Mouse (Mus musculus): Measurements from ENCODE around the gene Ndufs2. TPM values are rescaled to one million over a fixed set of nuclear protein-coding genes. Genes with fewer than 3 reads are reported as not detected.
"Not testable (repeated sequence)": the region's sequence is repeated elsewhere in the genome, so short reads cannot be mapped to it uniquely, and the experiment has no call there.

The Ndufs2 gene
- polyA plus RNA-seq, 1 experiment from 2014 or later: 188 TPM

- H3K36me3 ChIP-seq (ENCODE audit: insufficient read depth, low read length): no peaks in the 10 kb centered on the region
- 8% methylated on average over 13 of the region's 13 CpGs for WGBS
- no peaks in the 10 kb centered on the region for H3K9me3 ChIP-seq (ENCODE audit: low read length)
- peaks cover 20% of the 10 kb centered on the region; the same call in 1 of the 2 replicates for H3K4me1 ChIP-seq (ENCODE audit: insufficient read depth, low read depth, low read length)
- peak; percentile 3 for ATAC-seq
- no peaks in the 10 kb centered on the region for H3K27me3 ChIP-seq (replicated peaks; ENCODE audit: insufficient read depth, low read length)
- peak overlapping the region; percentile 39 for H3K4me3 ChIP-seq (ENCODE audit: low read depth, low read length)
- DNase-seq (ENCODE audit: low spot score): no peak
- peak overlapping the region; percentile 94 for H3K27ac ChIP-seq (ENCODE audit: low read length)
- peak overlapping the region; percentile 70 for H3K4me2 ChIP-seq (replicated peaks; ENCODE audit: low read depth, low read length)
- 0 out of 2 replicates have a peak overlapping the region, but pooled peaks have one; percentile 24 for H3K9ac ChIP-seq (replicated peaks; ENCODE audit: low read depth)
- TF ChIP-seq EP300 (IDR thresholded peaks at IDR 0.05) (no peak), CTCF (IDR thresholded peaks at IDR 0.05) (no peak)
These were observed 3.7 kb downstream of the Ndufs2 start for GRCm38 (mm10) chr1:171247453-171247841.

DNA sequence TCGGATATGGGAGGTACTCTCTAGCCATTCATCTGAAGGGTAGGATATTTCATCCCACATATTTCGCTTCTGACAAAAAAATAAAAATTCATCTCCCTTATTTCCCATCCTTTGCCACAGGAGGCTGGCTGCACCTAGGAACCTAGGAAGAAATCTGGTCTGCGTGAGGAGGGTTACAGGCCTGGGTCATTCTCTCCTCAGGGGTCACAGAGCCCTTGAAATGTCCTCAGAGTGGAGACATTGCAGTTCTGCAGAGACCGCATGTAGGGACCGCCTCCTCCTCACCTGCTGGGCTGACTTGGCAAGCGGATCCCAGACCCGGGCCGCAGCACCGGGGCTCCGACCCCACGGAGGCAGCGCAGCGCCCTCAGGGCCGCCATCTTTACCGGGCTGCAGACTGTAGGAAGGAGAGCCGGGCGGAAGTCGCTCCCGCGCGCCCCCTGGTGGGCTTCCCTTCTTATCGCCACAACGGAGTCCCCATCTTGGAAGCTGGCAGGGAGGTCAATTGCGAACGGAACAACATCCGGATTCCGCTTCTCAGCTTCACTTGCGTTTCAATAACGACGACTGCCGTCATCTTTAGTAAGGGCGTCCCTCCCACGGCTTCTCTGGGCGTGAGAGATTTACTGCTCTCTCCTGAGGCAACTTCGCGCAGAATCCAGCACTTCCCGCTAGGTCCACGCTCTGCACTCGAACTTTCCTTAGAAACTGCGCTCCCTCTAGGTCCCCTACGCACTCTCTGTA is 4.3 kb downstream of the Ndufs2 start:
- peak overlapping the region; percentile 70 for H3K4me2 ChIP-seq (replicated peaks; ENCODE audit: low read depth, low read length)
- peak; percentile 99 for DNase-seq (ENCODE audit: low spot score)

GRCm38 (mm10) chr1:171245353-171245752 is 5.8 kb downstream of the Ndufs2 start:
- H3K27me3 ChIP-seq (replicated peaks; ENCODE audit: insufficient read depth, low read length): no peaks in the 10 kb centered on the region
- peaks cover 18% of the 10 kb centered on the region; the same call in 1 of the 2 replicates for H3K4me1 ChIP-seq (ENCODE audit: insufficient read depth, low read depth, low read length)
- H3K36me3 ChIP-seq (ENCODE audit: insufficient read depth, low read length): no peaks in the 10 kb centered on the region
- no peak for ATAC-seq
- no peak overlapping the region for H3K9ac ChIP-seq (replicated peaks; ENCODE audit: low read depth)
- no peak overlapping the region for H3K4me2 ChIP-seq (replicated peaks; ENCODE audit: low read depth, low read length)
- no peak overlapping the region for H3K4me3 ChIP-seq (ENCODE audit: low read depth, low read length)
- no peak for TF ChIP-seq EP300 (IDR thresholded peaks at IDR 0.05)
- TF ChIP-seq CTCF (IDR thresholded peaks at IDR 0.05): no peak
- no peak overlapping the region for H3K27ac ChIP-seq (ENCODE audit: low read length)
- no peak for DNase-seq (ENCODE audit: low spot score)
- 66% methylated on average over 8 of the region's 8 CpGs for WGBS
- H3K9me3 ChIP-seq (ENCODE audit: low read length): no peaks in the 10 kb centered on the region

More for the DNA sequence above, 4.3 kb downstream of the Ndufs2 start:
- Histone ChIP-seq H3K36me3 (ENCODE audit: insufficient read depth, low read length) (no peaks in the 10 kb centered on the region), H3K4me1 (ENCODE audit: insufficient read depth, low read depth, low read length) (peaks cover 20% of the 10 kb centered on the region; the same call in 1 of the 2 replicates), H3K27ac (ENCODE audit: low read length) (peak overlapping the region; percentile 94), H3K9ac (replicated peaks; ENCODE audit: low read depth) (peak overlapping the region; percentile 83), H3K27me3 (replicated peaks; ENCODE audit: insufficient read depth, low read length) (no peaks in the 10 kb centered on the region), H3K4me3 (ENCODE audit: low read depth, low read length) (peak overlapping the region; percentile 71), H3K9me3 (ENCODE audit: low read length) (no peaks in the 10 kb centered on the region)
- under 1% methylated on average over 40 of the region's 41 CpGs for WGBS
- ATAC-seq: peak; percentile 93
- TF ChIP-seq EP300 (IDR thresholded peaks at IDR 0.05) (peak; percentile 77), CTCF (IDR thresholded peaks at IDR 0.05) (peak; percentile 91)

GRCm38 (mm10) chr1:171241952-171242351 is 9.2 kb downstream of the Ndufs2 start:
- peak; percentile 16 for TF ChIP-seq CTCF (IDR thresholded peaks at IDR 0.05)
- not testable (repeated sequence) for H3K4me1 ChIP-seq (ENCODE audit: insufficient read depth, low read depth, low read length); H3K4me3 ChIP-seq (ENCODE audit: low read depth, low read length); DNase-seq (ENCODE audit: low spot score); H3K4me2 ChIP-seq (replicated peaks; ENCODE audit: low read depth, low read length); H3K27ac ChIP-seq (ENCODE audit: low read length); H3K9ac ChIP-seq (replicated peaks; ENCODE audit: low read depth); H3K9me3 ChIP-seq (ENCODE audit: low read length); H3K27me3 ChIP-seq (replicated peaks; ENCODE audit: insufficient read depth, low read length); ATAC-seq
- peaks cover 26% of the 10 kb centered on the region for H3K36me3 ChIP-seq (ENCODE audit: insufficient read depth, low read length)
- 89% methylated on average over 12 of the region's 12 CpGs for WGBS

DNA sequence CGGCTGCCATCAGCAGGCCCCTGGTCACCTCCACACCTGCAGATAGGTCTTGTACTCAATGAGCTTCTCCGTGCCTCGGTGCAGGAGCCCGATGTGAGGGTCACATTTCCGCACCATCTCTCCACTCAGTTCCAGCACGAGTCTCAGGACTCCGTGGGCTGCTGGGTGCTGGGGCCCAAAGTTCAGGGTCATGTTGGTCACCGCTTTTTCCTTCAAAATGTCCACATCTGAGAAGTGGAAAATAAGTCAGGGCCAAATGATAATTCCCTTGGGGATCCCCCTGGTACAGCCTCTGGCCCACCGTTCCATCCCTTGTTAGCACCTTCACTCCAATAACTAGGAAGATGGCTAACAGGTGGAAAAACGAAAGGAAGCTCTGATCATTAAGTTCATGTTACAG is 10.3 kb downstream of the Ndufs2 start:
- ATAC-seq (no peak), DNase-seq (ENCODE audit: low spot score) (no peak)
- Histone ChIP-seq H3K4me3 (ENCODE audit: low read depth, low read length) (no peak overlapping the region), H3K9me3 (ENCODE audit: low read length) (no peaks in the 10 kb centered on the region), H3K36me3 (ENCODE audit: insufficient read depth, low read length) (peaks cover 31% of the 10 kb centered on the region), H3K27me3 (replicated peaks; ENCODE audit: insufficient read depth, low read length) (no peaks in the 10 kb centered on the region), H3K4me1 (ENCODE audit: insufficient read depth, low read depth, low read length) (0 out of 2 replicates have a peak, but pooled peaks cover 4% of the 10 kb centered on the region), H3K27ac (ENCODE audit: low read length) (peak overlapping the region; percentile 62), H3K9ac (replicated peaks; ENCODE audit: low read depth) (no peak overlapping the region), H3K4me2 (replicated peaks; ENCODE audit: low read depth, low read length) (no peak overlapping the region)
- WGBS: 92% methylated on average over 10 of the region's 10 CpGs
- TF ChIP-seq CTCF (IDR thresholded peaks at IDR 0.05) (no peak), EP300 (IDR thresholded peaks at IDR 0.05) (no peak)

DNA sequence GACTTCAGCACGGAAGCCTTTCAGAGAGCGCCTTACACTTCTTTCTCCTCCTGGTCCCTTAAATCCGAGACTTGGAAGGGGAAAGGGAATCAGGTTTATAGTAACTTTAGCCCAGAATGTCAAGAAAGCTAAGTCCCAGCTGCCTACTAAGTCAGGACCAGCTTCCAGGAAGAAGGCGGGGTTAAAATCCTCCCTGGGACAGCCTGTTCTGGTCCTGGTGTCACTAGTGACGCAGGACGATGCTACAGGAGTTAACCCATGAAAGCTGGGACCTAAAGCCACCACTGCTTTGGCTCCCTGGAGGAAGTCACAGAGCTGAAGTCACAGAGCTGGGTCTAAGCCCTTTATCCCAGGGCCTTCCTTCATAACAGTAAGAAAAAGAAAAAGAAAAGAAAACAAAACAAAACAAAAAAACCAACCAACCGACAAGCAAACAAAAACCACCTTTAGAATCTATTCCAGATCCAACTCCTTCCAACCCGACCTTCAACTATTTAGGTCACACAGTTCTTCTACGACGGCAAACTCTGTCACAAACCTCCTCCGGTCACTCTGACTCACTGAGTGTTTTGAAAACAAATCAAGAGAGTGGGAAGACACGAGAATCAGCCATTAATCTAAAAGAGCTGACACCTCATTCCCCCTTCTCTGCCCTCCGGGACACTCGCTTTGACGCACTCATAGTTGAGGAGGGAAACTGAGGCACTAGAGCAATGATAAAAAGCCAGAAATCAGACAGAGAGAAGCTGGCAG is 11.0 kb downstream of the Ndufs2 start:
- peak overlapping the region; percentile 74 for H3K27ac ChIP-seq (ENCODE audit: low read length)
- H3K27me3 ChIP-seq (replicated peaks; ENCODE audit: insufficient read depth, low read length): no peaks in the 10 kb centered on the region
- H3K4me2 ChIP-seq (replicated peaks; ENCODE audit: low read depth, low read length): no peak overlapping the region
- H3K4me3 ChIP-seq (ENCODE audit: low read depth, low read length): no peak overlapping the region
- 0 out of 2 replicates have a peak, but pooled peaks cover 3% of the 10 kb centered on the region for H3K4me1 ChIP-seq (ENCODE audit: insufficient read depth, low read depth, low read length)
- H3K36me3 ChIP-seq (ENCODE audit: insufficient read depth, low read length): peaks cover 38% of the 10 kb centered on the region
- ATAC-seq (peak; percentile 89), DNase-seq (ENCODE audit: low spot score) (peak; percentile 87)
- no peak overlapping the region for H3K9ac ChIP-seq (replicated peaks; ENCODE audit: low read depth)
- peak; percentile 99 for TF ChIP-seq EP300 (IDR thresholded peaks at IDR 0.05)
- TF ChIP-seq CTCF (IDR thresholded peaks at IDR 0.05): no peak
- H3K9me3 ChIP-seq (ENCODE audit: low read length): no peaks in the 10 kb centered on the region
- WGBS: 66% methylated on average over 15 of the region's 15 CpGs
